Mouse (Mus musculus): ENCODE results near the gene Prkch.

The Prkch gene

DNA sequence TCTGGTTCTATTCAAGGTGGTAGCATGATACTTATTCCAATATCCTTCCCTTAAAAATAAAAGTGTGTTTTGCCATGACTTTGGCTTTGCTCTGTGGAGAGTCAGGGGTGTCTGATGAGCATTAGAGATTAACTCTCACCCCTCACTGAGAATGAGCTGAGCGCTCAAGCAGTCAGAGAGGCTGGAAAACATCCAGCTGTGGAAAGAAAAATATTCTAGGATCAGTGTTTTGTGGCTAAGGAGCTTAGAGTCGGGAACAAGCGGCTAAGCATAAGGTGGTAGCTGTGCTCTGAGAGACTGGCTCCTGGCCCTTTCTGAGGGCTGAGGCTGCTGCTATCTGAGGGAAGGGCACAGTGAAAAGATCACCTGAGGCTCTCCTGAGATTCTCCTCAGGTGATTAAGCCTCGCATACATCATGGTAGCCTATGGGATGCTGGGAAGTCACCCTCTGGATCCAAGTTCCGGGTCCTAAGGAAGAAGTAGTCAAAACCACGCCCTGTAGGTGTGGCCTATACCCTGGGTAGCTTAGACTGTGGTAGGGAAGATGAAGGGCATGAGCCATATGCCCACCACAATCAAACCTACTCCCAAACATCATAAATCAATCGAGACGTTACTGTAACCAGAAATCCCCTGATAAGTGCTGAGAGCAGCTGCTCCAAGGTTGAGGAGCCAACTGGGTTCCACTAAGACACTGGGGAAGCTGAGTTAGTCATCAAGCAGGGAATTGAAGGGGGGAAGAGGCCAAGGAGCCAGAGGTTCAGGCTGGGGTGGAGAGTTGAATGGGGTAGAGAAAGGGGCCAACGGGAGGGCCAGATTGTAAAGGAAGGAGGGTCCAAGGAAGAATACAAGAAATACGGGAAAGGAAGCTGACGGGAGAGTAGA lies 228.7 kb downstream of the Prkch start:
- Histone ChIP-seq H3K9me3 (ENCODE audit: low read length) (no peaks in the 10 kb centered on the region), H3K4me1 (replicated peaks; ENCODE audit: low read depth, low read length) (no peaks in the 10 kb centered on the region), H3K36me3 (ENCODE audit: insufficient read depth, low read length) (no peaks in the 10 kb centered on the region), H3K4me3 (replicated peaks; ENCODE audit: low read length) (no peak overlapping the region), H3K27me3 (ENCODE audit: insufficient read depth, low read length) (no peaks in the 10 kb centered on the region; the same call in 1 of the 2 replicates)
- TF ChIP-seq POU5F1 (IDR thresholded peaks at IDR 0.05; ENCODE audit: borderline replicate concordance, low read length) (no peak), NANOG (IDR thresholded peaks at IDR 0.05; ENCODE audit: borderline replicate concordance, low read length) (no peak), CTCF (conservative IDR thresholded peaks at IDR 0.05; ENCODE audit: low read length) (no peak)

DNA sequence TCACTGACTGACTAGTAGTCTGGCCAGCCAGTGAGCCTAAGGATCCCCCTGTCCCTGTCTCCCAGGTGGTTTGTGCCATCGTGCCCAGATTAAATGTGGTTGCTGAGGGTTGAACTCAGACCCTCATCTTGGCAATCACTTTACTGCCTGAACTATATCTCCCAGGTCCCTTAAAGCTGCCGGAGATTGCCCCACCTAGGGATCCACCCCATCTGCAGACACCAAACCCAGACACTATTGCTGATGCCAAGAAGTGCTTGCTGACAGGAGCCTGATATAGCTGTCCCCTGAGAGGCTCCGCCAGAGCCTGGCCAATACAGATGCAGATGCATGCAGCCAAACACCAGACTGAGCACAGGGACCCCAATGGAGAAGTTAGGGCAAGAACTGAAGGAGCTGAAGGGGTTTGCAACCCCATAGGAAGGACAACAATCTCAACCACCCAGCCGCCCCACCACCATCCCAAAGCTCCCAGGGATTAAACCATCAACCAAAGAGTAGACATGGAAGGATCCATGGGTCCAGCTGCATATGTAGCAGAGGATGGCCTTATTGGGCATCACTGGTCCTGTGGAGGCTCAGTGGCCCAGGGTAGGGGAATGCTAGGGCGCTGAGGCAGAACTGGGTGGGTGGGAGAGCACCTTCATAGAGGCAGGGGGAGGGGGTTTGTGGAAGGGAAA lies 229.6 kb downstream of the Prkch start:
- H3K4me1 ChIP-seq (replicated peaks; ENCODE audit: low read depth, low read length), result no peaks in the 10 kb centered on the region
- TF ChIP-seq NANOG (IDR thresholded peaks at IDR 0.05; ENCODE audit: borderline replicate concordance, low read length) (no peak), CTCF (conservative IDR thresholded peaks at IDR 0.05; ENCODE audit: low read length) (no peak), POU5F1 (IDR thresholded peaks at IDR 0.05; ENCODE audit: borderline replicate concordance, low read length) (no peak)
- H3K9me3 ChIP-seq (ENCODE audit: low read length), result no peaks in the 10 kb centered on the region
- H3K36me3 ChIP-seq (ENCODE audit: insufficient read depth, low read length), result no peaks in the 10 kb centered on the region
- no peak overlapping the region for H3K4me3 ChIP-seq (replicated peaks; ENCODE audit: low read length)
- H3K27me3 ChIP-seq (ENCODE audit: insufficient read depth, low read length), result no peaks in the 10 kb centered on the region; the same call in 1 of the 2 replicates

DNA sequence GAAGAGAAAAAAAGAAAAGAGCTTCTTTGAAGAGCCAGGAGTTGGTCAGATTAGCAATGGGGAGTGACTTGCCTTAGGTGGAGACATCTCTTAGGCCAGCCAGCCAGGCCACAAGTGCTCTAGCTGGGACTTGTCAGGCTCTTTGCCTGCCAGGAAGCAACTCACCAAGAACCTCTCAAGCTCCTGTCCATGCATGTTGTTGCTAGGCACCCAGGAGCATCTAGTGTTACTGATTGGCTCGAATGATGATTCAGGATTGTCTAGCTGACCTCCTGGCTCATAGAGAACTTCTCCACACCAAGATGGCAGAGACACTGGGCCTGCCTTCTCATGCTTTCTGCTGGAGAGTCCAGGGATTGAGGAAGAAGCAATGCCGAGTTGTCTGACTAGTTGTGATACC lies 230.3 kb downstream of the Prkch start:
- no peaks in the 10 kb centered on the region for H3K9me3 ChIP-seq (ENCODE audit: low read length)
- no peaks in the 10 kb centered on the region; the same call in 1 of the 2 replicates for H3K27me3 ChIP-seq (ENCODE audit: insufficient read depth, low read length)
- H3K4me3 ChIP-seq (replicated peaks; ENCODE audit: low read length), result no peak overlapping the region
- no peaks in the 10 kb centered on the region for H3K36me3 ChIP-seq (ENCODE audit: insufficient read depth, low read length)
- no peak for TF ChIP-seq CTCF (conservative IDR thresholded peaks at IDR 0.05; ENCODE audit: low read length)
- no peak for TF ChIP-seq POU5F1 (IDR thresholded peaks at IDR 0.05; ENCODE audit: borderline replicate concordance, low read length)
- no peak for TF ChIP-seq NANOG (IDR thresholded peaks at IDR 0.05; ENCODE audit: borderline replicate concordance, low read length)
- H3K4me1 ChIP-seq (replicated peaks; ENCODE audit: low read depth, low read length), result no peaks in the 10 kb centered on the region

DNA sequence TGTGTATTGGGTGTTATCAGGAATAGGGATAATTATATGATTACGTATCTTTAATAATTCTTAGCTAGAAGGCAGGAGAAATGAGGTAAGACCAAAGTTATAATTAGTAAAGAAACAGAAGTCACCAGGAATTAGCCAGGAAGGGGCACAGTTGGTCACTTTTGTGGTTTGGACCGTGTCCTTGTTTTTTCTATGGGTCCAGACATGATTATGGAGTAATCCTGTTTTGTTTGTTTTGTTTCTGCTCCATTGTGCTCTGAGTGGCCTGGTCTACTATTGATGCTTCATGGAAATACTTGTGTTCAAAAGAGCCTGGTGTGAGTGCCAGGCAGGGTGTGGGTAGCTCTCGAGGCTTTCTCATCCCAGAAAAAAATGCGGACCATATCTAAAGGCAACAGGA lies 230.9 kb downstream of the Prkch start:
- H3K36me3 ChIP-seq (ENCODE audit: insufficient read depth, low read length), result no peaks in the 10 kb centered on the region
- no peaks in the 10 kb centered on the region for H3K9me3 ChIP-seq (ENCODE audit: low read length)
- H3K4me1 ChIP-seq (replicated peaks; ENCODE audit: low read depth, low read length), result no peaks in the 10 kb centered on the region
- TF ChIP-seq POU5F1 (IDR thresholded peaks at IDR 0.05; ENCODE audit: borderline replicate concordance, low read length) (no peak), CTCF (conservative IDR thresholded peaks at IDR 0.05; ENCODE audit: low read length) (no peak), NANOG (IDR thresholded peaks at IDR 0.05; ENCODE audit: borderline replicate concordance, low read length) (no peak)
- no peak overlapping the region for H3K4me3 ChIP-seq (replicated peaks; ENCODE audit: low read length)
- H3K27me3 ChIP-seq (ENCODE audit: insufficient read depth, low read length), result no peaks in the 10 kb centered on the region; the same call in 1 of the 2 replicates

DNA sequence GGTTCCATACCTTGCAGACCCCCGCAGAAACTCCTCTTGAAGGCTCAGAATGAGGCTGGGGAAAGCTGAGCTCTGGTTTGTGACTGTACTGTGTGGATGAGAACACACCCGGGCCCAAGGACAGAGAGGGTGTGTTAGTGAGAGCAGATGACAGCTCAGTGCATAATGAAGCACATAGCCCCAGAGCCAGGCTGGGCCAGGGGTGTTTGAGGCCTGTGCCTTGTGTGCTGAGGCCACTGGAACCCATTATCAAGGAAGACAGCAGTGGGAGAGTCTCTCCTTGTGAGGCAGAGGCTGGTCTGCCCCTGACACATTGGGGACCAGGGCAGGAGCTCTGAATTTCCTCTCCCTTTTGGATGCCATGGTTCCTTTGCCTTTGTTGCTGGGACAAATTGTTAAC lies 231.3 kb downstream of the Prkch start:
- H3K9me3 ChIP-seq (ENCODE audit: low read length), result no peaks in the 10 kb centered on the region
- no peaks in the 10 kb centered on the region; the same call in 1 of the 2 replicates for H3K27me3 ChIP-seq (ENCODE audit: insufficient read depth, low read length)
- no peaks in the 10 kb centered on the region for H3K36me3 ChIP-seq (ENCODE audit: insufficient read depth, low read length)
- no peaks in the 10 kb centered on the region for H3K4me1 ChIP-seq (replicated peaks; ENCODE audit: low read depth, low read length)
- H3K4me3 ChIP-seq (replicated peaks; ENCODE audit: low read length), result no peak overlapping the region
- TF ChIP-seq NANOG (IDR thresholded peaks at IDR 0.05; ENCODE audit: borderline replicate concordance, low read length) (no peak), POU5F1 (IDR thresholded peaks at IDR 0.05; ENCODE audit: borderline replicate concordance, low read length) (no peak), CTCF (conservative IDR thresholded peaks at IDR 0.05; ENCODE audit: low read length) (no peak)

DNA sequence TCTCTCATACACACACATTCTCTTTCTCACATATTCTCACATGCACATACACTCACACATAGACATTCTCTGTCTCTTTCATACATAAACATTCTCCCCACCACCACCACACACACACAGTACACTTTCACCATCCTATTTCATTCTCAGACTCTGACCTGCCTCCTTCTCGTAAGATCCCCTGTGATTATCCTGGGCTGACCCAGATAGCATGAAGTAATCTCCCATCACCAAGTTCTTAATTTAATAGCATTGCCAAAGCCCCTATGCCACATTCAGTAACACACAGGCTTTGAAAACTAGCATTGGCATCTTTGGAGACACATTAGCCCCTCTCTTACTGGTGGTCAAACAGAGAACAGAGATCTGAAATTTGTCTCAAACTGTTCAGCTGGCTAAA lies 232.3 kb downstream of the Prkch start:
- Histone ChIP-seq H3K36me3 (ENCODE audit: insufficient read depth, low read length) (no peaks in the 10 kb centered on the region), H3K27me3 (ENCODE audit: insufficient read depth, low read length) (no peaks in the 10 kb centered on the region), H3K4me1 (replicated peaks; ENCODE audit: low read depth, low read length) (no peaks in the 10 kb centered on the region), H3K9me3 (ENCODE audit: low read length) (no peaks in the 10 kb centered on the region), H3K4me3 (replicated peaks; ENCODE audit: low read length) (no peak overlapping the region)
- no peak for TF ChIP-seq NANOG (IDR thresholded peaks at IDR 0.05; ENCODE audit: borderline replicate concordance, low read length)
- no peak for TF ChIP-seq POU5F1 (IDR thresholded peaks at IDR 0.05; ENCODE audit: borderline replicate concordance, low read length)
- no peak for TF ChIP-seq CTCF (conservative IDR thresholded peaks at IDR 0.05; ENCODE audit: low read length)

DNA sequence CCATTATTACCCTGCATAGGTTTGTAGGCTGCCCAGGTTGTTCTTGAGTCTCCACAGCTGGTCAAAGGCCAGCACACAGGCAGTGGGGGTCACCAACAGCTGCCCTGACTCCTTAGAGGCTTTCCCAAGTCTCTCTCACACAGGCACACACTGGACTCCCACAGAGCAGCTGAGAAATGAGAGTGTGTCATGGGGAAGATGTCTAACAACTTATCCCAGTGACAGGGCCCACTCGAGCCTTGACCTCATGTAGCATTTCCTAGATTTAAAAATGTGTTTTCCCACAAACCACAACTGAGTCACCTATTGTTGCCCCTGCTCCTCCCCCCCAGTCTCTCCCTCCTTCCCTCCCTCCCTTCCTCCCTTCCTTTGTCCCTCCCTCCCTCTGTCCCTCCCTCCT lies 234.2 kb downstream of the Prkch start:
- H3K4me3 ChIP-seq (replicated peaks; ENCODE audit: low read length), result no peak overlapping the region
- no peaks in the 10 kb centered on the region for H3K27me3 ChIP-seq (ENCODE audit: insufficient read depth, low read length)
- TF ChIP-seq POU5F1 (IDR thresholded peaks at IDR 0.05; ENCODE audit: borderline replicate concordance, low read length), result no peak
- no peak for TF ChIP-seq NANOG (IDR thresholded peaks at IDR 0.05; ENCODE audit: borderline replicate concordance, low read length)
- no peak for TF ChIP-seq CTCF (conservative IDR thresholded peaks at IDR 0.05; ENCODE audit: low read length)
- no peaks in the 10 kb centered on the region for H3K9me3 ChIP-seq (ENCODE audit: low read length)
- no peaks in the 10 kb centered on the region for H3K4me1 ChIP-seq (replicated peaks; ENCODE audit: low read depth, low read length)
- H3K36me3 ChIP-seq (ENCODE audit: insufficient read depth, low read length), result no peaks in the 10 kb centered on the region

DNA sequence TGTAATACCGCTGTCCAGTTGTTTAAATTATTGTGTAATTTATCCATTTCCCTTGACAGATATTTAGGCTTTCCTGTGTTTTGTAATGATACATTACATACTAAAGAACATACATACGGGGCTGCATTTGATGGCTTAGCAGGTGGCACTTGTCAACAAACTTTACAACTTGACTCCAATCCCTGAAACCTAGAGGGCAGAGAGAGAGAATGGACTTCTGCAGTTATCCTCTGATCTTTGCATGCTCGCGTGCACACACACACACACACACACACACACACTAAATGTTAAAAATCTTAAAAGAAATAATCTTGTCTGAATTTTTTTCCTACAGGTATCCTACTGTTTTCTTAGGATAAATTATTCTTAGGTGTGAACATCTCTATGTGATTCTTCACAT lies 236.6 kb downstream of the Prkch start:
- Histone ChIP-seq H3K4me3 (replicated peaks; ENCODE audit: low read length) (no peak overlapping the region), H3K4me1 (replicated peaks; ENCODE audit: low read depth, low read length) (no peaks in the 10 kb centered on the region), H3K27me3 (ENCODE audit: insufficient read depth, low read length) (no peaks in the 10 kb centered on the region), H3K9me3 (ENCODE audit: low read length) (no peaks in the 10 kb centered on the region), H3K36me3 (ENCODE audit: insufficient read depth, low read length) (no peaks in the 10 kb centered on the region)
- no peak for TF ChIP-seq POU5F1 (IDR thresholded peaks at IDR 0.05; ENCODE audit: borderline replicate concordance, low read length)
- no peak for TF ChIP-seq NANOG (IDR thresholded peaks at IDR 0.05; ENCODE audit: borderline replicate concordance, low read length)
- no peak for TF ChIP-seq CTCF (conservative IDR thresholded peaks at IDR 0.05; ENCODE audit: low read length)

Data from E14TG2a.4 (cell line).